Mouse (Mus musculus): Measurements from ENCODE around the gene Pfn1.

Gene Pfn1

GRCm38 (mm10) chr11:70674501-70674900, 20.1 kb upstream of the Pfn1 start:
- DNase-seq (ENCODE audit: extremely low spot score, low spot score), result no peak

GRCm38 (mm10) chr11:70674014-70674413, 19.6 kb upstream of the Pfn1 start:
- DNase-seq (ENCODE audit: extremely low spot score, low spot score), result no peak

- DNase-seq (ENCODE audit: extremely low spot score, low spot score), result no peak
Observed at GRCm38 (mm10) chr11:70671333-70672047, 17.0 kb upstream of the Pfn1 start.

DNA sequence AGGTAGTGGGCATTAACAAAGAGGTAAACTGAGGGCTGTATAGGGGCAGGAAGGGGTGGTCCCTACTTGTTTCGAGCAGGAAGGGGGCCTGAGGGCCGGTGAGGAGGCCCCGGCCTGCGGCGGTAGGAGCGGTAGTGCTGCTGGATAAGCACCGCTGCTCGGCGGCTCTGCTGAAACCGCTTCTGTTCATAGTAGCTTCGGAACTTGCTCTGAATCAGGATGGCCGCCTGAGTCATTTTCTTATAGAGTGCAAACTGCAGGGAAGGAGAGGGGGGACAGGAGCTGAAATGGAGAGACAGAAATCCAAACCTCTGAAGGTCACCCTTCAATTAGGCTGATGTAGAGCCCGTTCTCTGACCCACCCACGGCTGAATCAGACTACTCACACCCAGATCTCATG, 16.0 kb upstream of the Pfn1 start:
- no peak for DNase-seq (ENCODE audit: extremely low spot score, low spot score)

GRCm38 (mm10) chr11:70669582-70670345, 15.3 kb upstream of the Pfn1 start:
- DNase-seq (ENCODE audit: extremely low spot score, low spot score), result peak; percentile 75

GRCm38 (mm10) chr11:70668771-70669505, 14.5 kb upstream of the Pfn1 start, which contains the start of gene Spag7:
Spag7 (minus strand) TSS chr11:70669416.
- DNase-seq (ENCODE audit: extremely low spot score, low spot score), result peak; percentile 96

DNA sequence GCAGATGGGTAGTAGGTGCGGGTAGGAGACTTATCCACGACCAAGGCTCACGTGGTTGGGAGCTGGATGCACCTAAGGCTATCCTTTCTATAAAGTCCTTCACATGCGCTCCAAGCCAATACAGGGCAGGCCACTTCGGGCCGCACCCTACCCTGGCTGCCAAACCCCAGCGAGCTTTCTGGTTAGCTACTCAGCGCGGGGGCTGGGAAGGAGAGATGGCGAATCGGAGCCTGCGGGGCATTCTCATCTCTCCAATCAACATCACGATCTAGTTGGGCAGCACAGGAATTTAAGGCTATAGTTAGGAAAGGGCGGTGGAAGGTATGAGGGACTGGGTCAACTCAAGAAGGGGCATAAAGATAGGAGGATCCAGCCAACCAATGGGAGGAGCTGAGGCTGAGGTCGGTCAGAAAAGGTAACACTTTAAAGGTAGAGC, 13.9 kb upstream of the Pfn1 start:
- DNase-seq (ENCODE audit: extremely low spot score, low spot score), result no peak

DNA sequence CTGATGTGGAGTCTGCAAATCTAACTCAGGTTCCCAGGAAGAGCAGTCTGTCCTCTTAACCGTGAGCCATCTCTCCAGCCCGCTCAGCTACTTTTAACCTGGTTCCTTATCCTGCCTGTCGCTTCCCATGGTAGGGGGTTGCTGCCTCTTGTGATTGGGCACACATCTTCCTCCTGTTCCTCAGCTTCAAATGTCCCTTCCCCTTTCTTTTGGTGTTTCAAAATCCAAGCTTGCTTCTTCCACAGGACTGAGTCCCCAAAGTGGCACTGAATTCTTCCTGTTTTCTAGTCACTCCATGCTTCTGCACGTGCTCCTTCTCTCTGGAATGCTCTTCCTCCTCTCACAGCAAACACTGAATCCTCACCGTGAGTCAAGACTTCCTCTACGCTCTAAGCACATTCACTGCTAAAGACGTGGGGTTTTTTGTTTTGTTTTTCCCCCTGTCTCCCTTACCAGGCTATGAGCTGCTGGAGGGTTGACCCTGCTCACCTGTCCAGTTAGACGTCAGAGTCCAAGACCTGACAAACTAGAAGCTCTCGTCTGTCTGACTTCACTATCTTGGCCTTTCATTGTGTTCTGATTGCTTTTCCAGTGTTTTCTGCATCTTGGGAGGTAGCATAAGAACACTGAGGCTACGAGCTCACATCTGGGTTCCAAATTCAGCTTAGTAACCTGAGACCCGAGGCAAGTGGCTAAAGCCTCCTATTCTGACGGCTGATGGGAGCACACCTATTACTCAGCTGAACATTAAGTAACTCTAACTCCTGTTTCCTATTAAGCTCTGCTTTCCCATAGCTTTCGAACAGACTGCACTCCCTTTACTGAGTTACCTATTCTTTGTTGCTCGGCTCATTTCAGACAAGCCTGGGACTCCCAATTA, 13.1 kb upstream of the Pfn1 start:
- DNase-seq (ENCODE audit: extremely low spot score, low spot score), result no peak

DNA sequence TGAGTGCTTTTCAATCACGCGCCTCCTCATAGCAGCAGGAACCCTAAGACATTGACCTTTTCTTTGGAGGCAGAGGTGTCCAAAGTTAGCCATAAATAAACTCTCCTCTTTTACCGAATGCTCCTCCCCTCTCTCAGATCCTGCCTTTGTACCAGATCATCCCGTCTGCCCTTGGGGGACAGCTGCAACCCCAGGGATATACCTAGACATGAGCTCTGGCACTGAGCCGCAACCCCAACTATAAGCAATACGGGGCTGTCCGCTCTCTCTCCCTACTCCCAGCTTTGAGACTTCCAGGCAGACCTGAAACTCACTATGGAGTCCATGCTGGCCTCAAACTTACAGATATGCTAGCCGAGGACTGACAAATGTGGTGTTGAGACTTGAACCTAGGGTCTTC, 12.2 kb upstream of the Pfn1 start:
- DNase-seq (ENCODE audit: extremely low spot score, low spot score), result no peak

DNA sequence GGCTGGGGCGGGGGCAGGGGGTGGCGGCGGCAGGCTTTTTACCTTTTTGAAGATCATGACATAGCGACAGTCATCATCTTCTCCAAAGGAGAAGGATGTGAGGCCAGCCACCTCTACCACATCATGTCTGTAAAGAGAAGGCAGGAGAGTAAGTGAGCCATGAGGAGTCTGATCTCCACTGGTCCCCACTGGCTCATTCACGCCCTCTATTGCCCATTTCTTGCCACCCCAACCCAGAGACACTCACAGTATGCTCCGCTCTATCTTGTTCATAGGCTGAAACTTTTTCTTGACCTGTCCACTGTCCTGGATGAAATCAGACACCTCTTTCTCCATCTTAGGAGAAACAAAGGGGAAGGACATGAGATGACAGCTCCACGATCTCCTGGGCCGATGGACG, 10.3 kb upstream of the Pfn1 start:
- DNase-seq (ENCODE audit: extremely low spot score, low spot score), result no peak

- DNase-seq (ENCODE audit: extremely low spot score, low spot score), result no peak
Observed at GRCm38 (mm10) chr11:70663957-70664356, 9.5 kb upstream of the Pfn1 start.

- no peak for DNase-seq (ENCODE audit: extremely low spot score, low spot score)
Observed at GRCm38 (mm10) chr11:70663101-70663500, 8.7 kb upstream of the Pfn1 start.

GRCm38 (mm10) chr11:70660571-70660970, 6.1 kb upstream of the Pfn1 start:
- no peak for DNase-seq (ENCODE audit: extremely low spot score, low spot score)

- DNase-seq (ENCODE audit: extremely low spot score, low spot score), result no peak
Observed at GRCm38 (mm10) chr11:70658942-70659341, 4.5 kb upstream of the Pfn1 start.

GRCm38 (mm10) chr11:70658521-70658920, 4.1 kb upstream of the Pfn1 start:
- no peak for DNase-seq (ENCODE audit: extremely low spot score, low spot score)

GRCm38 (mm10) chr11:70657991-70658390, 3.5 kb upstream of the Pfn1 start:
- DNase-seq (ENCODE audit: extremely low spot score, low spot score), result no peak

DNA sequence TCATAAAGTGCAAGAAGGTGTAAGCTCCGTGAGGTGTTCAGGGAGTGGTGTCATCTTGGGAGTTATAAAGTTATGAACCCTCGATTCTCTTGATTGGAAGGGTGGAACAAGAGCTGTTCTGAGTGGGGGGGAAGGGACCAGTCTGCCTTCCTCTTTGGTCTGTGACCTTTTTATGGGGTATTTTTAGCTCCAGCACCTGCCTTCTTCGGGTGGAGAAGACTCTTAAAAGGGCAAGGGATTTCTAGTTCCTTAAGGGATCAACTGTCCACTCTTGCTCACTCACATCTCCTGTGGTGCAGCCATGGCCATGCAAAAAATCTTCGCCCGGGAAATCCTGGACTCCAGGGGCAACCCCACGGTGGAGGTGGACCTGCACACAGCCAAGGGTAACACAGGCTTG, 3.1 kb upstream of the Pfn1 start:
- DNase-seq (ENCODE audit: extremely low spot score, low spot score), result no peak

- DNase-seq (ENCODE audit: extremely low spot score, low spot score), result no peak
Observed at GRCm38 (mm10) chr11:70656964-70657363, 2.5 kb upstream of the Pfn1 start, which contains the start of gene Eno3. Eno3 (plus strand) TSS chr11:70657202.

- peak; percentile 74 for DNase-seq (ENCODE audit: extremely low spot score, low spot score)
Observed at GRCm38 (mm10) chr11:70656456-70656927, 2.0 kb upstream of the Pfn1 start.

- DNase-seq (ENCODE audit: extremely low spot score, low spot score), result peak; percentile 80
Observed at GRCm38 (mm10) chr11:70655571-70656455, 1.4 kb upstream of the Pfn1 start.

Data from neural tube, embryonic 10.5 days (tissue).